Mouse (Mus musculus): ENCODE results near the gene Grm7. TPM values are rescaled to one million over a fixed set of nuclear protein-coding genes. Genes with fewer than 3 reads are reported as not detected.

Gene Grm7
- polyA plus RNA-seq, 1 experiment from 2014 or later = not detected

GRCm38 (mm10) chr6:110733914-110734313 is 88.5 kb downstream of the Grm7 start:
- no peaks in the 10 kb centered on the region for H3K27me3 ChIP-seq
- CTCF ChIA-PET = no interaction called here
- in situ Hi-C loops (cut with MboI; ENCODE audit: low pct_unique_long_range_greater_than_20kb) = no loop called here
- ATAC-seq = no peak
- TF ChIP-seq CTCF (IDR thresholded peaks at IDR 0.05) = no peak
- POLR2A ChIA-PET = no interaction called here
- no peak for DNase-seq (ENCODE audit: low read depth, low spot score)

GRCm38 (mm10) chr6:110743981-110744670 is 98.7 kb downstream of the Grm7 start:
- TF ChIP-seq CTCF (IDR thresholded peaks at IDR 0.05) = no peak
- no peak for DNase-seq (ENCODE audit: low read depth, low spot score)
- in situ Hi-C loops (cut with MboI; ENCODE audit: low pct_unique_long_range_greater_than_20kb) = no loop called here

GRCm38 (mm10) chr6:110755921-110756320 is 110.5 kb downstream of the Grm7 start:
- ChIA-PET CTCF (interaction anchor here (1.9 kb wide), 1 partner anchor 12 kb away, joined by 5 read pairs; no protein-coding TSS in a partner anchor), POLR2A (no interaction called here)
- ATAC-seq (no peak), DNase-seq (ENCODE audit: low read depth, low spot score) (no peak)
- no peaks in the 10 kb centered on the region for H3K27me3 ChIP-seq
- no peak for TF ChIP-seq CTCF (IDR thresholded peaks at IDR 0.05)
- in situ Hi-C loops (cut with MboI; ENCODE audit: low pct_unique_long_range_greater_than_20kb) = no loop called here

More at GRCm38 (mm10) chr6:110743981-110744670, 98.7 kb downstream of the Grm7 start:
- CTCF ChIA-PET = no interaction called here
- ATAC-seq = no peak
- POLR2A ChIA-PET = no interaction called here
- no peaks in the 10 kb centered on the region for H3K27me3 ChIP-seq

GRCm38 (mm10) chr6:110769588-110769987 is 124.2 kb downstream of the Grm7 start:
- ChIA-PET POLR2A (no interaction called here), CTCF (no interaction called here)
- no peak for TF ChIP-seq CTCF (IDR thresholded peaks at IDR 0.05)
- in situ Hi-C loops (cut with MboI; ENCODE audit: low pct_unique_long_range_greater_than_20kb) = no loop called here
- no peak for DNase-seq (ENCODE audit: low read depth, low spot score)
- no peaks in the 10 kb centered on the region for H3K27me3 ChIP-seq
- ATAC-seq = no peak

- no peak for ATAC-seq
- in situ Hi-C loops (cut with MboI; ENCODE audit: low pct_unique_long_range_greater_than_20kb) = no loop called here
- no peak for DNase-seq (ENCODE audit: low read depth, low spot score)
- ChIA-PET CTCF (no interaction called here), POLR2A (no interaction called here)
- TF ChIP-seq CTCF (IDR thresholded peaks at IDR 0.05) = no peak
- H3K27me3 ChIP-seq = no peaks in the 10 kb centered on the region
Observed at GRCm38 (mm10) chr6:110772652-110773051, 127.3 kb downstream of the Grm7 start.

- in situ Hi-C loops (cut with MboI; ENCODE audit: low pct_unique_long_range_greater_than_20kb) = no loop called here
- no peak for ATAC-seq
- ChIA-PET POLR2A (no interaction called here), CTCF (no interaction called here)
- H3K27me3 ChIP-seq = no peaks in the 10 kb centered on the region
- no peak for DNase-seq (ENCODE audit: low read depth, low spot score)
- TF ChIP-seq CTCF (IDR thresholded peaks at IDR 0.05) = no peak
Observed at GRCm38 (mm10) chr6:110776046-110776445, 130.7 kb downstream of the Grm7 start.

GRCm38 (mm10) chr6:110785497-110785928 is 140.1 kb downstream of the Grm7 start:
- no peak for TF ChIP-seq CTCF (IDR thresholded peaks at IDR 0.05)
- no peak for ATAC-seq
- POLR2A ChIA-PET = no interaction called here
- no peaks in the 10 kb centered on the region for H3K27me3 ChIP-seq
- CTCF ChIA-PET = interaction anchor here (0.6 kb wide), 1 partner anchor 21 kb away, joined by 4 read pairs; no protein-coding TSS in a partner anchor
- in situ Hi-C loops (cut with MboI; ENCODE audit: low pct_unique_long_range_greater_than_20kb) = no loop called here
- no peak for DNase-seq (ENCODE audit: low read depth, low spot score)

GRCm38 (mm10) chr6:110792696-110793095 is 147.3 kb downstream of the Grm7 start:
- TF ChIP-seq CTCF (IDR thresholded peaks at IDR 0.05) = no peak
- POLR2A ChIA-PET = no interaction called here
- in situ Hi-C loops (cut with MboI; ENCODE audit: low pct_unique_long_range_greater_than_20kb) = no loop called here
- H3K27me3 ChIP-seq = no peaks in the 10 kb centered on the region
- CTCF ChIA-PET = no interaction called here
- DNase-seq (ENCODE audit: low read depth, low spot score) (no peak), ATAC-seq (no peak)

- in situ Hi-C loops (cut with MboI; ENCODE audit: low pct_unique_long_range_greater_than_20kb) = no loop called here
- ChIA-PET POLR2A (no interaction called here), CTCF (interaction anchor here (1.6 kb wide), 1 partner anchor 47 kb away, joined by 3 read pairs; no protein-coding TSS in a partner anchor)
- TF ChIP-seq CTCF (IDR thresholded peaks at IDR 0.05) = no peak
- ATAC-seq (no peak), DNase-seq (ENCODE audit: low read depth, low spot score) (no peak)
- no peaks in the 10 kb centered on the region for H3K27me3 ChIP-seq
Observed at GRCm38 (mm10) chr6:110807481-110807880, 162.1 kb downstream of the Grm7 start.

GRCm38 (mm10) chr6:110812214-110812613 is 166.8 kb downstream of the Grm7 start:
- DNase-seq (ENCODE audit: low read depth, low spot score) (no peak), ATAC-seq (no peak)
- H3K27me3 ChIP-seq = no peaks in the 10 kb centered on the region
- POLR2A ChIA-PET = no interaction called here
- CTCF ChIA-PET = no interaction called here
- in situ Hi-C loops (cut with MboI; ENCODE audit: low pct_unique_long_range_greater_than_20kb) = no loop called here
- no peak for TF ChIP-seq CTCF (IDR thresholded peaks at IDR 0.05)

- ChIA-PET CTCF (no interaction called here), POLR2A (no interaction called here)
- TF ChIP-seq CTCF (IDR thresholded peaks at IDR 0.05) = no peak
- in situ Hi-C loops (cut with MboI; ENCODE audit: low pct_unique_long_range_greater_than_20kb) = no loop called here
- no peak for ATAC-seq
- no peaks in the 10 kb centered on the region for H3K27me3 ChIP-seq
- DNase-seq (ENCODE audit: low read depth, low spot score) = no peak
Observed at GRCm38 (mm10) chr6:110818236-110818635, 172.9 kb downstream of the Grm7 start.

- no peak for DNase-seq (ENCODE audit: low read depth, low spot score)
- no peak for TF ChIP-seq CTCF (IDR thresholded peaks at IDR 0.05)
- in situ Hi-C loops (cut with MboI; ENCODE audit: low pct_unique_long_range_greater_than_20kb) = no loop called here
- CTCF ChIA-PET = no interaction called here
- no peaks in the 10 kb centered on the region for H3K27me3 ChIP-seq
- no peak for ATAC-seq
- POLR2A ChIA-PET = no interaction called here
Observed at GRCm38 (mm10) chr6:110868311-110868710, 222.9 kb downstream of the Grm7 start.

All from Patski (cell line).